Mouse (Mus musculus) myocyte (in vitro differentiated cells): Measurements from ENCODE around the gene Coasy.

Experiments used
- E2F4 ChIP-seq: IDR thresholded peaks from one replicate; pipeline ENCODE4 v1.6.1; 2011; ENCODE audit warnings: mild to moderate bottlenecking, control low read depth, moderate library complexity; ENCODE audit not compliant: insufficient read depth
- MAX ChIP-seq: IDR thresholded peaks from one replicate; pipeline ENCODE4 v1.6.1; 2011; ENCODE audit warnings: low read depth, mild to moderate bottlenecking, control low read depth
- MYOD1 ChIP-seq, 3 experiments: IDR thresholded peaks; one replicate each; pipeline ENCODE4 v1.6.1; 2011; ENCODE audit warnings: control low read depth in 2 of 3, low read depth in 2 of 3, mild to moderate bottlenecking in 2 of 3, moderate library complexity in 1 of 3; ENCODE audit not compliant: insufficient read length in 2 of 3, control insufficient read depth in 1 of 3
- POLR2A ChIP-seq: IDR thresholded peaks from one replicate; pipeline ENCODE4 v1.6.1; 2011; ENCODE audit warnings: low read depth, mild to moderate bottlenecking, control low read depth, moderate library complexity; ENCODE audit not compliant: insufficient read length
- POLR2AphosphoS2 ChIP-seq: IDR thresholded peaks from one replicate; pipeline ENCODE4 v1.6.1; 2011; ENCODE audit warnings: low read depth, control low read depth; ENCODE audit not compliant: insufficient read length
- SRF ChIP-seq: IDR thresholded peaks from one replicate; pipeline ENCODE4 v1.6.1; 2011; ENCODE audit warnings: low read depth; ENCODE audit not compliant: control insufficient read depth, insufficient read length
- USF1 ChIP-seq: IDR thresholded peaks from one replicate; pipeline ENCODE4 v1.6.1; 2011; ENCODE audit warnings: low read depth, mild to moderate bottlenecking, control low read depth, moderate library complexity

DNA sequence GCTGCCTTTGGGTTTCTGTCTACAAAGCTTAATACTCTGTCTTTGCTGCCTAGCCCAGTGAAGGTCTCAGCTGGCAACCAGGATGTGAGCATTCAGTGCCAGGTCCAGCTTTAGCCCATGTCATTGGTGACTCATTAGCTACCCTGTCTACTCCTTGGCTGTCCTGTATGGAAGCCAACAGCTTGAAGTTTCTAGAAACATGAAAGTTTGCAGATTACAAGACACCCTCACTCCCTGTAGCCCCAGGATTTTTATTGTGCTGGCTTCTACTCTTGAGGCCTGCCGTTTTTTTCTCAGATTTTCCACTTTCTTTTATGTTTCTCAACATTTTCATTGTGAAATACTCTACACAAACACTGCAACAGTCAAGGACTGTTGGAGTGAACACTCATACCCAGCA, 7.6 kb downstream of the Coasy start:
- TF ChIP-seq MYOD1 (IDR thresholded peaks at IDR 0.05; ENCODE audit: control insufficient read depth in 1 of 3, insufficient read length in 2 of 3, low read depth in 2 of 3): no peak
- TF ChIP-seq POLR2A: no peak
- no peak for TF ChIP-seq SRF
- no peak for TF ChIP-seq POLR2AphosphoS2
- TF ChIP-seq MAX: no peak
- no peak for TF ChIP-seq USF1
- TF ChIP-seq E2F4: no peak
